Comparison of ENCODE assay signal across 11 mouse cellular contexts in the genomic region with DNA sequence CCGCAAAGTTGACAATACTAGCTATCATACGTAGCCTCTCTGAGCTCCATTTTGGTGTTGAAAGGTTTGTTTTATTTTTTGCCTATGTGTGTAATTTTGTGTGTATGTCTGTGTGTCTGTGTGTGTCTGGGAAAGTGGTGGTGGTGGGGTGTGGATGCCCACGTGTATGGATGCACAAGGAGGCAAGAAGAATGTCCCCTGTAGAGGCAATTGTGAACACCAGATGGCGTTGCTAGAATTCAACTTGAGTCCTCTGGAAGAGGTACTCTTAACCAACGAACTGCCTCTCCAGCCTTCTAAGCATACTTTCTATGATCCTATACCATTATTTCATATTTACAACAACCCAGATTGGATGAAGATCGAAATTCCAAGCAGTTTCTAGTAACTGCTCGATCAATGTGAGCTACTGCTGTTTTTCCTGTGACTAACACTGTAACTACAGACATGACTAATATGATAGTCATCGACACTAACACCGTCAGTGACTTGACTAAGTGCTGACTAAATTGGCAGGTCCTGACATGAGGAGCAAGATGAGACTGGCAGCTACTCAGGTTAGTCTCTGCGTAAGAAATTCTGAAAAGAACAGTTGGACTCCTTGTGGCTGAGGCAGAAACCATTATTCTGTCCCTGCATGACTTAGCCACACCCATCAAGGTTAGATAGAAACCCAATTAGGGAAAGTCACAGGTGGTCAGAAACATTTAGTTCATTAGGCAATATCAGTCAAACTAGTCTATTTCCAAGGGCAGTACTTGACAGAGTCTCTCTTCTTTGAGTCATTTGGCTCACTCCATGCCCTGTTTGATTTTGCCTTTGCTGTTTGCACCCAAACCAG. TPM values are rescaled to one million over a fixed set of nuclear protein-coding genes. Genes with fewer than 3 reads are reported as not detected.
DNase-seq lines count a peak whose midpoint lies in the region; ATAC-seq lines count a peak whose summit lies in the region.
"Had no signal": no experiment of that assay in that cellular context is flagged by ENCODE, and none has a peak within 500 bp of the region (broad histone marks: within the 10 kb centered on the region; RNA-seq: fewer than 3 reads in every experiment).

No protein-coding gene starts in this region.

- peak; percentile 28 for DNase-seq in adrenal gland, postnatal 10 days
- no peak for DNase-seq in adrenal gland, adult 8-10 months
- DNase-seq in kidney, postnatal 4 days: peak; percentile 28 to 37
- DNase-seq in kidney, adult 9 months: no peak
- DNase-seq in CD4-positive helper T cell, adult 2 months (ENCODE audit: low read depth, low spot score): peak; percentile 42
- DNase-seq in gastrocnemius, postnatal 4 days (ENCODE audit: low spot score in 2 of 2): no peak
- no peak for DNase-seq in layer of hippocampus, adult 18-20 months (ENCODE audit: low spot score in 2 of 2)
- DNase-seq: thymus, postnatal 25 days had no signal

- peak; percentile 61 to 77; a peak in 2 of 4 replicates for ATAC-seq in hematopoietic stem cell, adult 5-6 weeks (replicated peaks in 1 of 2; ENCODE audit: insufficient read depth in 1 of 2, low FRiP score in 2 of 2, low TSS enrichment in 1 of 2, low read depth in 1 of 2, poor library complexity in 2 of 2, severe bottlenecking in 2 of 2)

RNA-seq across cellular contexts. Expression of a gene that starts 9.6 kb away (rescaled TPM):
- total RNA-seq in adrenal gland, postnatal 10 days (2021): under 1 TPM; 0.12 to 0.30 TPM
- under 1 TPM in 2 of 4 experiments, not detected in 2; 0.23 to 0.24 TPM for total RNA-seq in adrenal gland, adult 8-10 months (2022)
- not detected in 2 replicates for total RNA-seq in hematopoietic stem cell, adult 5-6 weeks (2017)
- under 1 TPM; 0.18 to 0.69 TPM for total RNA-seq in gastrocnemius, postnatal 4 days (2021)
- total RNA-seq in layer of hippocampus, adult 18-20 months (2021): under 1 TPM; 0.20 to 0.67 TPM

RNA-seq across cellular contexts. Expression of a gene that starts 18.4 kb away (rescaled TPM):
- 10 to 100 TPM; 32.1 to 70.4 TPM for total RNA-seq in adrenal gland, postnatal 10 days (2021)
- 100 to 1,000 TPM in 2 of 4 experiments, 10 to 100 TPM in 2; 43.9 to 173 (median 91.6) TPM for total RNA-seq in adrenal gland, adult 8-10 months (2022)
- 0.94 and 11.9 TPM in 2 replicates for total RNA-seq in hematopoietic stem cell, adult 5-6 weeks (2017)
- 10 to 100 TPM; 37.3 to 49.3 TPM for total RNA-seq in gastrocnemius, postnatal 4 days (2021)
- 10 to 100 TPM; 64.4 to 80.9 TPM for total RNA-seq in layer of hippocampus, adult 18-20 months (2021)

RNA-seq across cellular contexts. Expression of a gene that starts 38.3 kb away (rescaled TPM):
- 1 to 10 TPM in 1 of 2 experiments, under 1 TPM in 1; 0.51 to 1.4 TPM for total RNA-seq in adrenal gland, postnatal 10 days (2021)
- total RNA-seq in adrenal gland, adult 8-10 months (2022): under 1 TPM in 1 of 4 experiments, not detected in 3; 0.17 TPM
- total RNA-seq in hematopoietic stem cell, adult 5-6 weeks (2017): 2.7 and 12.1 TPM in 2 replicates
- total RNA-seq in gastrocnemius, postnatal 4 days (2021): under 1 TPM; 0.20 to 0.26 TPM
- total RNA-seq in layer of hippocampus, adult 18-20 months (2021): not detected
- total RNA-seq: left cerebral cortex, postnatal 25 days had no signal

RNA-seq across cellular contexts. Expression of a gene that starts 42.2 kb away (rescaled TPM):
- 1 to 10 TPM; 1.2 to 1.8 TPM for total RNA-seq in adrenal gland, postnatal 10 days (2021)
- under 1 TPM in 1 of 4 experiments, not detected in 3; 0.56 TPM for total RNA-seq in adrenal gland, adult 8-10 months (2022)
- total RNA-seq in hematopoietic stem cell, adult 5-6 weeks (2017): 8.1 and 26.5 TPM in 2 replicates
- under 1 TPM in 1 of 2 experiments, not detected in 1; 0.98 TPM for total RNA-seq in gastrocnemius, postnatal 4 days (2021)
- total RNA-seq in layer of hippocampus, adult 18-20 months (2021): not detected
- total RNA-seq: heart, postnatal 25 days; left cerebral cortex, postnatal 25 days had no signal

RNA-seq across cellular contexts. Expression of a gene that starts 42.2 kb away (rescaled TPM):
- not detected for total RNA-seq in adrenal gland, postnatal 10 days (2021)
- not detected for total RNA-seq in adrenal gland, adult 8-10 months (2022)
- not detected in 2 replicates for total RNA-seq in hematopoietic stem cell, adult 5-6 weeks (2017)
- total RNA-seq in gastrocnemius, postnatal 4 days (2021): not detected
- total RNA-seq in layer of hippocampus, adult 18-20 months (2021): not detected
- total RNA-seq: heart, postnatal 25 days; left cerebral cortex, postnatal 25 days had no signal

Comparison
In these comparisons a context has a peak if more than half of its experiments do, and no peak if none do; other contexts are left out.
1. DNase-seq: peak in adrenal gland, postnatal 10 days (single experiment), kidney, postnatal 4 days (2 of 2) and CD4-positive helper T cell, adult 2 months (single experiment); none in adrenal gland, adult 8-10 months (single experiment), kidney, adult 9 months (single experiment), gastrocnemius, postnatal 4 days (0 of 2) and layer of hippocampus, adult 18-20 months (0 of 2).